Comparison of ENCODE assay signal across 15 mouse cellular contexts in genomic region chr16:42284005-42284404, GRCm38 (mm10). TPM values are rescaled to one million over a fixed set of nuclear protein-coding genes. Genes with fewer than 3 reads are reported as not detected.
"Had no signal": no experiment of that assay in that cellular context is flagged by ENCODE, and none has a peak within 500 bp of the region (broad histone marks: within the 10 kb centered on the region; RNA-seq: fewer than 3 reads in every experiment).

No protein-coding gene starts in this region.

- ATAC-seq: midbrain, embryonic 16.5 days had no signal

- H3K9ac ChIP-seq: limb, embryonic 13.5 days; lung, embryonic 15.5 days; neural tube, embryonic 13.5 days had no signal

- H3K27me3 ChIP-seq: limb, embryonic 13.5 days; lung, embryonic 15.5 days; megakaryocyte, embryonic 14.5 days; neural tube, embryonic 13.5 days had no signal

- H3K4me3 ChIP-seq: layer of hippocampus, adult 2 months; limb, embryonic 13.5 days; lung, embryonic 15.5 days; megakaryocyte, embryonic 14.5 days; neural tube, embryonic 13.5 days had no signal

- H3K4me1 ChIP-seq: limb, embryonic 13.5 days; lung, embryonic 15.5 days; megakaryocyte, embryonic 14.5 days; neural tube, embryonic 13.5 days had no signal

- H3K9me3 ChIP-seq: limb, embryonic 13.5 days; lung, embryonic 15.5 days; megakaryocyte, embryonic 14.5 days; neural tube, embryonic 13.5 days had no signal

- H3K4me2 ChIP-seq: limb, embryonic 13.5 days; lung, embryonic 15.5 days; midbrain, embryonic 11.5 days; neural tube, embryonic 13.5 days had no signal

- DNase-seq: kidney, postnatal 10 days; kidney, postnatal 4 days; left cerebral cortex, postnatal 4 days; lung, postnatal 14 days; right cerebral cortex, postnatal 4 days had no signal

- H3K36me3 ChIP-seq: limb, embryonic 13.5 days; lung, embryonic 15.5 days had no signal

- H3K27ac ChIP-seq: layer of hippocampus, adult 2 months; limb, embryonic 13.5 days; lung, embryonic 15.5 days; macrophage; neural tube, embryonic 13.5 days had no signal

RNA-seq across cellular contexts. Expression of gene Gap43, which starts 56.4 kb away (rescaled TPM):
- polyA plus RNA-seq: liver, adult 2 months; macrophage; spleen, adult 2 months had no signal
